Mouse (Mus musculus) embryo, embryonic 10 days (tissue): Measurements from ENCODE around the gene Lmo7.

Source experiments
- DNase-seq: peaks from one replicate; pipeline ENCODE4 v3.0.0-alpha.2; 2015; ENCODE audit warnings: low spot score

Gene Lmo7

DNA sequence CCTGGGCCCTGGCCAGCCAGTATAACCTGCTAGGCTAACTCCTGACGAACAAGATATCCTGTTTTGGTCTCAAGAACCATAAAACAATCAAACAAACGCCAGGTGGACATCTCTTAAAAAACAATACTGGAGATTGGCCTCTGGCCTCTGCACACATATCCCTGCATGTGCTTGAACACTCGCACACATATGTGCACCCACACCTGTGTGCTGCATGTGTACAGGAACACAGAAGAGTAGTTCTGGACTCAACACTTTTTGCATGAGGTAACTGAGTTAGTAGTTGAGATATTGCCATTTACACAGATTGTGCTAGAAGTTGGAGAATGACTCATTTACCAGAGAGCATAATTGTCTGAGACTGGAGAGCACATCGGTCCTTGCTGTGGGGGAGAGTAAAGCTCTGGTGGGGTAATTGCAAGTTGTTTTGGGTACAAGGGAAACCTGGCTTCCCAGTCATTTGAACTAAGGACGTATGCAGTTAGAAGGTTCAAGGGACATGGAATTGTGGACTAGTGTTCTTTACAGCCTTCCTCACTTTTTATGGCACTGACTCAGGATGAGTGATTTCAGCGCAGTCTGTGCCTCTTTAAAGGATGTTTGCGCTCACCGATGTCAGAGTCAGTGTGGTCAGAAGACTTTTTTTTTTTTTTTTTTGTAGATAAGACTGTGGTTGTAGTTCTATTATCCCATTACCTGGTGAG, 148.7 kb downstream of the Lmo7 start:
- DNase-seq: no peak

- DNase-seq: no peak
Measured at GRCm38 (mm10) chr14:101879050-101879694, 149.4 kb downstream of the Lmo7 start.

DNA sequence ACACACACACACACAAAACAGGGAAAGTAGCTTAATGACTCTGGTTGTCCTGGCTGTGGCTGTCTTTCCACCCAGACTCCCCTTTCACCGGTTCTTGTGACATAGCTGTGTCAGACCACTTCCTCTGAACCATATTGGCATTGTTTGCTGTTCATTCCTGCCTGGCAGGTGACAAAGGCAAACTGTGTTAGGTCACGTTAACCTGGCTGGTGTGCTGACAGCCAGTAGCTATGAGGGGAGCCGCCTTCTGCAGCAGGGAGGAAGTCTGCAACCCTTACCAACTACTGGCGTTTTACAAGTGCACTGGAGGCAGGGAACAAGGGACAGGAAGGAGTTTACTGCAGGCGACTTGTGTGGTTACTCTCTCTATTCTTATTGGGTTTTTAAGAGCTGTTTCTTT, 153.2 kb downstream of the Lmo7 start:
- no peak for DNase-seq

- no peak for DNase-seq
Measured at GRCm38 (mm10) chr14:101883787-101884186, 154.0 kb downstream of the Lmo7 start.

GRCm38 (mm10) chr14:101886320-101886719, 156.6 kb downstream of the Lmo7 start:
- no peak for DNase-seq

- DNase-seq: no peak
Measured at GRCm38 (mm10) chr14:101891903-101892448, 162.2 kb downstream of the Lmo7 start.

DNA sequence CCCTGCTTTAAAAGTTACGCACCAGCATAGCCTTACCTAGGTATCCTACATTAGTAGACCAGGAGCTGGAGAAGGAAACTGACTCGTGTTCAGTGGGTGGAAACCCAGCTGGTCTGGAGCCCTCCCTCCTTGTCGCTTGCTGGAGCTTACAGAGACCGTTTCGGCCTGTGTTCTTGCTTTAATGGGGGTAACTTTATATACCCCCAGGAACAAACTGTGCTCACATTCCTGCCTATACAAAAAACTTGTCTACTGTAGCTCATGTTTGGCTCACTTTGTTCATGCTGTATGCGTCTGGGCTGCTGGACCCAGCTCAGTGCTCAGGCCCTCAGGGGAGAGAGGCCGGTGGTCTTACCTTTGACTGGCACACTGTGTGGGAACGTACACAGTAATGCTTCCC, 162.7 kb downstream of the Lmo7 start:
- DNase-seq: no peak

DNA sequence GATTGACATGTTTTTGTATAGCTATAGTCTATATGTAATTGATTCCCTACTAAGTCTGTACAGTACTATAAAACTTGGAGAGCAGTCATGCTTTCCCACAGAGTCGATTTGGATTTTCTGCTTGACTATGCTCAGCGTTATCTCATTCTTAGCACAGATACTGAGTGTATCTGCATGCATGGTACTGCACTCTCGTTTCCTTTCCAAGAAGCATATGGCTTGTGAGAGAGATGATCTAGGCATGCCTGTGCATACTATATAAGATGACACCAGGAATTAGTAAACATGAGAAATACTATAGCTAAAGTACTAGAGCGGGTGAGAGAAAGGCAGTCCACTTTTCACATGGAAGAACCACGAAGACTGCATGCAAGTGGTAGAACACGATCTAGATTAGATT, 163.5 kb downstream of the Lmo7 start:
- no peak for DNase-seq

DNA sequence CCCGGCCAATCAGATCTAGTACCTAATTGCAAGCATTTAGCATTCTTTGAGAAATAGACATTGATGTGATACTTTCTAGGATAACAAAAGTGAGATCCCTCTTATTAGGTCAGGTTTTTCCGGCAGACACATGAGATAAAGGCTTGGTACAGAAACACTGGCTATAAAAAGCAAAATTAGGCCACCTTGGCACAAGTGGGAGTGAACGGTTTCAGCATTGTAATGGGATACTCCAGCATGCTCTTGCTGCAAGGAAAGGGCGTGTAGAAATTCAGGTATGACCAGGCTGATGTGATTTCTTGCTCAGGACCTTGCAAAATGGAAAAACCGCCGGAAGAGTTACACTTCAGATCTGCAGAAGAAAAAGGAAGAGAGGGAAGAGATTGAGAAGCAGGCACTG, 168.5 kb downstream of the Lmo7 start:
- DNase-seq: no peak

- DNase-seq: no peak
Measured at GRCm38 (mm10) chr14:101901496-101901895, 171.7 kb downstream of the Lmo7 start.

- DNase-seq: no peak
Measured at GRCm38 (mm10) chr14:101901976-101902375, 172.2 kb downstream of the Lmo7 start.

GRCm38 (mm10) chr14:101903722-101904121, 174.0 kb downstream of the Lmo7 start:
- DNase-seq: no peak

DNA sequence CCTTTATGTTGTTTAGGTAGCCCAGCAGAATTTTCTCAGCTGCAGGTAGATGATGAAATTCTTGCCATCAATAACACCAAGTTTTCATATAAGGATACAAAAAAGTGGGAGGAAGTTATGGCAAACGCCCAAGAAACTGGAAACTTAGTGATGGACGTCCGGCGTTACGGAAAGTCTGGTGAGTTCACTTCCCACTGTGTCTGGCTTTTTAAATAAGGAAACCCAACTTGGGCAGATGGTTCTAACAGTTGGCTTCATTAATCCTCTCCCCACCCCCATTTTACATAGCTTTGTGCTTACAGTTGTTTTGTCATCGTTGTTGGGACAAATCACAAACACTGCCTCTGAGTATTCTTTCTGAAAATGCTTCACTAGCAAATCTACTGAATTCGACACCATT, 182.2 kb downstream of the Lmo7 start:
- DNase-seq: no peak

GRCm38 (mm10) chr14:101912392-101912791, 182.6 kb downstream of the Lmo7 start:
- no peak for DNase-seq

- no peak for DNase-seq
Measured at GRCm38 (mm10) chr14:101914321-101914720, 184.6 kb downstream of the Lmo7 start.

DNA sequence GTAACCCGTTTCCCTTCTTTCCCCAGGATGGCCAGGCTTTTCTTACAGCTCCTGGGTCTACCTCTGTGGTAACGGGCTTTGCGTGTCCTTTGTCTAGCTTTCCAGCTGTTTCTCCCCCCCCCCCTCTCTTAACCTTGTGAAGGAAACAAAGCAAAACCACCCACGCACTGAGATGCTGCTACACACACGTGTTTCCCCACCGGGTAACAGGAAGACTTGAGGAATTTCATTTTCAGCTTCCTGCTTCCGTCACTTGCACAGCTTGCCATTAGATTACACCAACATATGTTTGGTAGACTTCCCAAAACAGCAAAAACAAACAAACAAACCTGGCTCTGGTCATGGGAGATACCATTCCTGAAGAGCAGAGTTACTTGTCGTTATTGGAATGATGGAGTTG, 186.1 kb downstream of the Lmo7 start:
- no peak for DNase-seq

DNA sequence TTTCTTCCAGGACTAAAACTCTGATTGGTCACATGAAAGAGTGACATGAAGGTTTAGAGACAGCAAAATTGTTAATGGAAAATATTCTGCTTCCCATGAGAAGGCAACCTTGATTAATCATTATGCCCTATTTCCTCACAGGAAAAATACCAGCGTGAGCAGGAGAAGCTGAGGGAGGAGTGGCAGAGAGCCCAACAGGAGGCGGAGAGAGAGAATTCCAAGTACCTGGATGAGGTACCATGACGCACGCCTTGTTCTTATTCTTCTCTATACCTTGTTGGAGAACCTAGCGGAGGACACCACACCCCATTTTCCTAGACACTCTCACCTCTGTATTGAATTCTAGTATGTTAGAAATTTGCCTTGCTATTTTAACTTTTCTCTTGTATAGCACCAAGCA, 188.7 kb downstream of the Lmo7 start:
- no peak for DNase-seq

DNA sequence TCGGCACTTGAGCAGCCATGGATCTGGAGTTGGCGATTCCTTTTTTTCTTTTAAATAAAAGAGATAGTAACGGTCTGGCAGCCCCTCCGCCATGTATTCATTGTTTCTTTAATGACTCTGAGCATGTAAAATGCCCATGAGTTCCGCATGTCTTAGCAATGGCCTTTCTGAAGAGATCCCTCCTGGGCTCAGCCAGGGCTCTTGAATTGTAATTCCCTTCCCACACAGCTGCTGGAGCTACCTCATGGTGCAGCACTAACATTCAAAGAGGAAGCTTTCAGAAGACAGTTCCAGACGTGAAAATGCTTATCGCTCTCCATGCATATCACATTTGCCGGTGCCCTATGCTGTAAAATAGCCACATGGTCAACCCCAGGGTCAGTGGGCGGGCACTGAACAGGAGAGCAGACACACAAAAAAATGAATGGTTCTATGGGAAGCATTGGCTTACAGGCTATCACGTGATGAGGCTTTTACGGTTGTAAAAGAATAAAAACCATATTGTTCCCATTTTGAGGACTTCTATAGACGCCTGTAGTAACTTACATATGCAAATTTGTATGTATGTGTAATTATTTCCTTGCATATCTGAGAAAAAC, 198.0 kb downstream of the Lmo7 start:
- DNase-seq: no peak

DNA sequence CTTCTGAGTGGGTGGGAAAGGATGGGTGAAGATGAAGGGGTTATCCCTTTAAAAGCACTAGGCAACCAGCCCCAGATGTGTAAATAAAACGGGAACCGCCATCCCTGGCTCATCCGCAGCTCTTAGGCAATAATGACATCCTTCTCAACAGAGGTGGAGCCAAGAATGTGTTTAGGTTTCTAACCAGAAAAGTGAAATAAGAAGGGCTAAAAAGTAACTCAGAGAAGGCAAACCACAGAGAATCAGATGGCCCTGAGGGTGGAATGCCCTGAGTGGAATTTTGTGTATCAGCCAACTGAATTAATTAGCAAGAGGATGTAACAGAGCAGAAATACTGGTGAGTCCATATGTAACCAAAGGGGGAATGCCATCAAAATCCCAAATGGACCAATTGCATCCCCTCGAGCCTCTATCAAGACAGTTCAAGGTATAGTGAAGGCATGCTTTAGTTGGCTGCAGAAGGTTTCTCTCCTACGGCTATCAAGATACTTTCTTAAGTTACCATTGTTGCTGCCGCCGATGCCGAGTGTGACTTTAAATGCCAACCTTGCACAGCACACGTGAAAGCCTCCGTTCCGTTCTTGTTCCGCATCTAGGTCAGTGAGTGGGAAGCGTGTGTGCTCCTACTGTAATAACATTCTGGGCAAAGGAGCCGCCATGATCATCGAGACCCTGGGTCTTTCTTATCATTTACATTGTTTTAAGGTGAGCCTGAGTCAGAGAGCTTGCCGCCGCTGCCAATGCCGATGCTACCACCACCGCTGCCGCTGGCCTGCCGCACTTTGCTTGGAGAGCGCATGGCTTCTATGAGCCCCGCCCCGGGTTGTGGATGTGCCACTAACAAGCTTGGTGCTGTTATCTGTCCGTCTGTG, 201.1 kb downstream of the Lmo7 start:
- no peak for DNase-seq

DNA sequence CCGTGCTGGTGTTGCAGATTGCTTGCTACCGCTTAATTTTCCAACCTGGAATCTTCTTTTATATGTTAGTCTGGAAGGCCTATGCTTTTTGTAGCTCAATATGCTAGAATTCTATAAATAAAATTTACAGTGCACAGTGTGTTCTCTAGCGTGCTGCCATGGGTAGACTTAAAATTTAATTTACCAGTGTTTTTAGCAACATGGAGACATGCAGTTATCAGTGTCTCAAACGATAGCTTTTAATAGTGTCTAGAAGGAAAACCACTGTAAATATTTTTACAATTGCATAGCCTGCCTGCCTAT, 201.6 kb downstream of the Lmo7 start:
- DNase-seq: no peak

- DNase-seq: no peak
Measured at GRCm38 (mm10) chr14:101933551-101933950, 203.8 kb downstream of the Lmo7 start.

GRCm38 (mm10) chr14:101942971-101943370, 213.2 kb downstream of the Lmo7 start:
- peak; percentile 87 for DNase-seq
